Mouse (Mus musculus): ENCODE measurements at regions not wholly inside any gene's neighbourhood (a gene's known extent, or its start where the extent isn't known, plus 50 kb on each side); places are given as distances from the start of the nearest gene placed in this dataset.
"Not testable (repeated sequence)": the region's sequence is repeated elsewhere in the genome, so short reads cannot be mapped to it uniquely, and the experiment has no call there.

DNA sequence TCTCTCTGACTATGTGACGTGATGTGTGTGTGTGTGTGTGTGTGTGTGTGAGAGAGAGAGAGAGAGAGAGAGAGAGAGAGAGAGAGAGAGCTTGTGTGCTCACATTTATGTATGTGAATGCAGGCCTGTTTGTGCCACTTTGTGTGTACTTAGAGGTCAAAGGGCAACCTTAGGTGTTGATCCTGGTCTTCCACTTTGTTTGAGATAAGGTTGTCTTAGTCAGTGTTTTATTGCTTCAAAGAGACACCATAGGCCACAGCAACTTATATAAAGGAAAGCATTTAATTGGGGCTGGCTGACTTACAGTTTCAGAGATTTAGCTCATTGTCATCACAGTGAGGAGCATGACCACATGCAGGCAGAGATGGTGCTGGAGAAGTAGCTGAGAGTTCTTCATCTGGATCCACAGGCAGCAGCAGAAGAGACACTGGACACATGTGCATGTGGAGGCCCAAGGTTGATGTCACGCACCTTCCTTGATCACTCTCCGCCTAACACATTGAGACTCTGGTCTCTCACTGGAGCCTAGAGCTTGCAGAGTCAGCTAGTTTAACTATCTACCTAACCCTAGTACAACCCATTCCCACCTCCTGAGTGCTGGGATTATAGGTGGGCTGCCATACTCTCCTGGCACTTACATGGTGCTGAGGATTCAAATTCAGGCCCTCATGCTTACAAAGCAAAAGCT is 85.9 kb upstream of the Eif4g2 start:
- TF ChIP-seq CTCF (IDR thresholded peaks at IDR 0.05; ENCODE audit: borderline replicate concordance, control insufficient read depth, extremely low read depth, insufficient read depth, low read length, poor library complexity); POLR2A (IDR thresholded peaks at IDR 0.05; ENCODE audit: control insufficient read depth, extremely low read depth, insufficient read depth, low read length, poor library complexity): not testable (repeated sequence)

Data from thymus, adult 2 months (tissue).